Mouse (Mus musculus) frontal cortex, postnatal 25 days (tissue): ENCODE measurements at regions not wholly inside any gene's neighbourhood (a gene's known extent, or its start where the extent isn't known, plus 50 kb on each side); places are given as distances from the start of the nearest gene placed in this dataset.

Experiments used
- DNase-seq, 2 experiments: peaks; one replicate each; pipeline ENCODE4 v3.0.0; 2022; ENCODE audit warnings: low spot score in 2 of 2

DNA sequence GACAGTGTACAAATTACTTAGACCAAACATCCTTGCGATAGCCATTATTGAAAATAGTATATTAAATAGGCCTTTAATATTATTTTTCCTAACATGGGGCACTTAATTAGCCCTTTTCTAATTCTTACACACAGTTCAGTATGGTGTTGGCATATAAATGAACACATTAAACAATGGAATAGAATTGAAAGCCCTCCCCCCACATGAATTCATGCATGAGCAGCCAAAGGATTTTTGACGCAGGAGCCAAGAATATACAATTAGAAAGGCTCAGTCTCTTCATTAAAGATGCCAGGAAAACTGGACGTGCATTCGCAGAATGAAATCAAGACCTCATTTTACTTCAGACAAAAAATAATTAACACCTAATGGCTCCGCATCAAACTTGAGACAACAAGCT is 172.9 kb upstream of the Phactr1 start:
- no peak for DNase-seq

DNA sequence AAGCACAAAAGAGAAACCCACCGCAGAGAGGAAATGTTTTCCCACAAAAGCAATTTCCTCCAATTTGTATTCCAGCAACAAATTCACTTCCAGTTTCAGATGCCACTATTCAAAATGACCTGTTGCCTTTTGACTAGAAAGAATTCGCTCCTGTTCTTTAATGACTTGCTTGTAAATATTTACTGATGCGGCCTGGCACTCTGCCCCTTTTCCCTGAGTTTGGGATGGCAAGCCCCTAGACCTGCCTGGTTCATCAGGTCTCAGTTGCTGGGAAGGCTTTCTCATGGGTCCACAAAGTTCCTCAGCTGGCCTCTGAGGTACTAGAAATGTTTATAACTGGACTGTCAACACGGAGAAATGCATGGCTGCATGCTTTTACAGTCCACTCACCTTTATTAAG is 161.7 kb upstream of the Phactr1 start:
- no peak for DNase-seq

DNA sequence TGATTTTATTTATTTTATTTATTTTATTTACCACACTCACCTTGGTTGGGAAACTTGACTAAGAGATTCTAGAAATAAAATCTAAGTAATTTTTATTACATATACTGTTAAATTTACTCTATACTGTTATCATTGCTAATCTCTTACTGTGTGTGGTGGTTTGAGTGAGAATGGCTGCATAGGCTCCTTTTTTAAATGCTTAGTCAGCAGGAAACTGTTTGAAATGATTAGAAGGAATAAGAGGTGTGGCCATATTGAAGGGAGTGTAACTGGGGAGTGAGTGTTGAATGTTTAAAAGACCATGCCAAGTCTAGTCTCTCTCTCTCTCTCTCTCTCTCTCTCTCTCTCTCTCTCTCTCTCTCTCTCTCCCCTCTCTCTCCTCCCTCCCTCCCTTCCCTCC is 157.9 kb upstream of the Phactr1 start:
- no peak for DNase-seq

DNA sequence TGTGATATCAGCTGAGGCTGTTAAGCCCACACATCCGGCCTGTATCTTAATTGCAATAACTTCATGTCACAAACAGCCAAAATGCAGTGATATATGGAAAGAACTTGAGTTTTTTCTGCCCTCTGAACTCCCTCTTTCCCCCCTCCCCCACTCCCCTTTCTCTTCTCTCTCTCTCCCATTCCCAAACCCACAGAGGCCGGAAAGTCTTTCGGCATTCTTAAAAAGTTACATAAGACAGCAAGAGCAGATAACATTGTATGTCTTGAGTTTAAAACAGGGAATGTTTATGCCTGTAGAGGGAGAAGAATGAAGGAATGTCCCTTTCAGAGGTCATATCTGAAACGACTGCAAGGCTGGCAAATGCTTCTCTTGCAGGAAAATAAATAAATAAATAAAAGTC is 154.3 kb upstream of the Phactr1 start:
- no peak for DNase-seq

DNA sequence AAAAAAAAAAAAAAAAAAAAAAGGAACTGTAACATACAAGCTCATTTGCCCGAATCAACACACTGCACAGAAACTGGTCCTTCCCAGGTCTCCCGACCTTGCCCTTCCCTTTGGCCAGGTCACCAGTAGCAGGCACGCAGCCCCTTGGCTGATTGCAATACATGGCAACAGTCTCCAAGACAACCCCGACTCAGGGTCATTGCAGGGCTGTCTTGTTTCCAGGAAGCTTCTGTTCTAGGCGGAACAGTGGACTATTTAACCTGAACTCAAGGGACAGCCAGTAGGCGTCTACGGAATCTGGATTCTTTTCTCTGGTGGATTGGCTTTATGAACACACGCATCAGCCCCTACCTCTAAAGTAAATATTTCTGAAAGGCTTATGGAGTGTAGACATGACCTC is 153.5 kb upstream of the Phactr1 start:
- no peak for DNase-seq

DNA sequence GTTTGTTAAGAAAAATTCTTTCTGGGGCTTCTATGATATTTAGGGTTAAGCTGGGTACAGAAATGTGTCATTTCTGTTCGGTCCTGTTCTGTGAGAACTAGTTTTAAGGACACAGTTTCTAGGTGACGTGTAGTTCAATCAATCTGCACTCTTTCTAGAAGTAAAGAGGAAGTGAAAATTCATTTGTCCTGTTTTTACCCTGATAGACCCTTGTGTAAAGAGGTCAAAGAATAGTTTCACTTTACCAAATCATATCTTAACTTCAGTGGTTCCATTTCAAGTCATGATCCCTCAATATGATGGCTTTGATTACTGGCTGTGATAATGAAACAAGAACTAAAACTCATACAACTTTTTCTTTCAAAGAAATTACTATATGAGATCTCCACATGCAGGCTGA is 152.3 kb upstream of the Phactr1 start:
- DNase-seq: no peak

DNA sequence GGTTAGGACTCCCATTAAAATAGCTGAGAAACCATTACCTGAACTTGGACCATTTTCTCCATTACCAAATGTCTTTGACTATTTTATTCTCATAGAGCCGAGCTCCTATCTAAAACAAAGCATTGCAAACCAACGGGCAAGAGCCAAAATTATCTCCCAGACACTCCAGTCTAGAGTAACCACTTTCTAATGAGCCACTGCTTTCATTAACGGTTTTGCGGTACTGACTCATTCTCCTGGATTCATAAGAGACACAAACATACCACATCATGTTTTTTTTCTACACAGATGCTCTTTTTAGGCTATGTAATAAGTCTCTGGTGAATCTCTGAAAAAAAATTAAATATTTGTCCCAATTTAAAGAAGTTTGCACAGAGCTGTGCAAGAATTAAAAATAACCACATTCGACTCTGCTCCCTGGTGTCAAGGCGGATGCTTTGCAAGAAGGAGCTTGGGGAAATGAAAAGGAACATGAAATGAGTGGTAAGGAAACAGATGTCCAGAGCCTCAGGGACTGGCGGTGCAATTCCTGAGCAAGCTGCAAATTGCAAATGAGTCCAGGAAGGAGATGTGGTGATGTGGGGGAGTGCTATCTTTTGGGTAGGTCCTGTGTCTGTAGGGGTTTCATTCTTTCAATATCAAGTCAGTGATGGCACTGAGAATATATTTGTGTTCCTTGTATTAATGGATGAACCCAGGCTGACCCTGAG is 143.8 kb upstream of the Phactr1 start:
- DNase-seq: peak in 1 of 2 experiments; percentile 9

DNA sequence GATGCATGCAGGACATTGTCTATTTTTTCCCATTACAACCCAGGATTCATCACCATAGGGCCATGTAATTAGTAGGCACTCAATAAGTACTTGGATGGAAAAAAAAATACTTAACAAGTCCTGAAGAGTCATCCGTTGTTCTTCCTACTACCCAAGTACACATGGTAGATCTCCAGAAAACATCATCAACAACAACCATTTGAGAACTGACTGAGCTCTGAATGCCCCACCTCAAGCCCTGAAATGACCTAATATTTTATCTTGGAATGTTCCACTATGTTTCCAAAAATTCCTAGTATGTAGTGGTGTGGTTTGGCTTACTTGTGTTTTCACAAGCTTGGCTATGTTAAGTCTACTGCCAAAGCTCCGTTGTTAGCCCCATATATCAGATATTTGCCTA is 142.4 kb upstream of the Phactr1 start:
- DNase-seq: no peak

DNA sequence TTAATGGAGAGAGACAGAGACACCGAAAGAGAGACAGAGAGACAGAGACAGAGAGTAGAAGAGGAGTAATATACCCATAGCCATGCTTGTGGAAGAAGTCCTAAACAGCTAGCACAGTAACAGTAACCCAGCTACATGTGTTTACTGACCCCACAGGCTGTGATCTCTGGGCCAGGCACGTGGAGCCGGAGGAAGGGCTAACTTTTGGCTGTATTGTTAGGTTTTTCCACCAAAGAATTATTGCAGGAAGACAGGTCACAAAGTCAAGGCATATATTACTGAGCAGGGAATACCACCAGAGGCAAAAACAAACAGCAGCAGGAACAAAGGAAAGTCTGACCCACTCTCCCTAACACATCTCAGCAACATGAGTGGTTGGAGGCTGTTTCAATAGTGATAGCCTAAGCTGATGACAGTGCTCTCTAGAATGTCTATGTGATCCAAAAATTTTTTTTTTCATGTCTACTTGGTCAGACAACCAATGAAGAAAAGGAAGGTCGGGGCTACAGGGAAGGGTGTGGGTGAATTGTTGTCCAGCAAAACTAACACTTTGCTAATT is 135.8 kb upstream of the Phactr1 start:
- no peak for DNase-seq

DNA sequence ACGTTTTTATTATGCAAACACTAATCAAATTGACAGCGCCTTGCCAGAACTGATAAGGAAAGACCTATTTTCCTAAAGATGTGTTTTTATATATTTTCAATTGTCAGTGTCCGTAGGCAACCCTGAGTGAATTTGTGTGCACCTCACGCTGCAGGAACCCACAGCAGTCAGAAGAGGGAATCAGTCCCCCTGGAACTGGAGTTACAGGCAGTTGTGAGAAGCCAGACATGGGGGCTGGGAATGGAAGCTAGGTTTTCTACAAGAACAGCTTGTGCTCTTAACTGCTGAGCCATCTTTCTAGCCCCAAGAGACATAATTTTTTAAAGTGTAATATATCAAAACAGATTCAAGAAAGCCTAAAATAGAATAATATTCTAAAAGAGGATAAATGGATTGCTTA is 134.0 kb upstream of the Phactr1 start:
- DNase-seq: no peak

DNA sequence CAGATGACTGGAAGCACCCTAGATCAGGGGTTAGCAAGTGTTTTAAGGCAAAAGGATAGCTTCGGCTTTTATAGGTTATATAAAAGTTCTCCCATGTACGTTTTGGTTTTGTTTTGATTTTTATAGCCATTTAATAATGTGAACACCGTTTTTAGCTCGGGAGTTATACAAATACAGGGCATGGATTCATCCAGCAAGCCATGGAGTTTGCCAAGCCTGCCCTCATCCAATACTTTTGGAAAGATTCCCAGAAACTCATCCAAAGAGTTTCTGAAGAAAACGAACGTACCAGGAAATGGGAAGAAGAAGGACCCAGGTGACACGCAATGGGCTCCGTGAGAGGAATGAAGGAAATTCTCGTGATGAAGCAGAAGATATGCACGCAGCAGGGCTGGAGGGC is 133.6 kb upstream of the Phactr1 start:
- DNase-seq: no peak

DNA sequence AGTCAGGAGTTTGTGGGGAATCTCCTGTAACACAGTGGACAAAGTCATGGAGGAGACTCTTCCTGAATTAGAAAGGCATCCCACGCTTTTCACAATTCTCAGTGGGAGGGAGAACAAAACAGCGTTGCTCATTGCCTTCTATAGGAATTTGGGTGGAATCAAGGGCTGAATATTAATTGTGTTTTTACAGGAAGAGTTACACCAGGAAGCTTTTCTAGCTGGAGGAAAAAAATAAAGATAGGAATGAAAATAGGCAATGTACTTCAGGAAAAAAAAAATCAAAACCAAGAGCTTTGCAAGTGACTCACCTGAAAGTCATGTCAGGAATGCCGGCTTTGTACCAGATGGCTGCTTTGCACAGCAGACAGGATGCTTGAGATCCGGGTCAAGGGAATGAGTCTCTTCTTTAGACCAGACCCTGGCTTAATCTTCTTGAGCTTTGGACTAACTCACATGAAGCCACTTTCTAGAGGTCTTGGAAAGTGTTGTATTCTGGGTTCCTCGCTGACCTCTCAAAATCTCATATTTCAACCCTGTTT is 131.3 kb upstream of the Phactr1 start:
- DNase-seq: no peak

DNA sequence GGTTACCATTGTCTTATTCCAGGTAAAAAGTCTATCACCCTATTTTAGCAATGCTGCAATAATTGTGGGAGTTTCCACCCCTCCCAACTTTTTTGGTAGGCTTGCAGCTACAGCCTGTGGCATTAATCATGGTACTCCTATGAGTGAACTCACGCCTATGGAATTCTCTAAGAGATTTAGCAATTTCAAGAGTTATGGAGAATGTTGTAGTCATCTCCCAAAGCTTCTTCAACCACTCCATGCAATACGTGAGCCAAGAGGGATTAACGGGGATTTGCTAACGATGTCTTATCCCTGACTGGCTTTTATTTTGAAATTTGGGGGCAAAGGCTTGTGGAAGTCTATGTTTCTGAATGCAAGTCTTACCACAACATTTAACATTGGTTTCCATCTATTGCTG is 125.5 kb upstream of the Phactr1 start:
- no peak for DNase-seq

DNA sequence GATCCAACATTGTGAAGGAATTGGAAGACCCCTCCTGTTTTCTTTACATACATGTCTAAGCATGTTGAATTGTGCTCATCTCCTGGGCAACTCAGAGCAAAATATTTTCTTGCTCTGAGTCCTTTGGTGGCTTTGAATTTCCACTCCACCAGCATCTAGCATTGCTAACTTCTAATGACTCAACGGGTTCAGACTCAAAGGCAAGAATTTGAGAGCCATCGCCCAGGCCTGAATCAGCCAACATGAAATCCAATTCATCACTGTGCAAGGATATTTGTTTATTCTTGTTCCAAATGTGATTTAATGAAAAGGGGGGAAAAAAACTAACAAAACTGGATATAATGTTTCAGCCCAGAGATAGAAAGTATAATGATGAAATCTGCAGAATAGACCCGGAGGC is 121.9 kb upstream of the Phactr1 start:
- no peak for DNase-seq

DNA sequence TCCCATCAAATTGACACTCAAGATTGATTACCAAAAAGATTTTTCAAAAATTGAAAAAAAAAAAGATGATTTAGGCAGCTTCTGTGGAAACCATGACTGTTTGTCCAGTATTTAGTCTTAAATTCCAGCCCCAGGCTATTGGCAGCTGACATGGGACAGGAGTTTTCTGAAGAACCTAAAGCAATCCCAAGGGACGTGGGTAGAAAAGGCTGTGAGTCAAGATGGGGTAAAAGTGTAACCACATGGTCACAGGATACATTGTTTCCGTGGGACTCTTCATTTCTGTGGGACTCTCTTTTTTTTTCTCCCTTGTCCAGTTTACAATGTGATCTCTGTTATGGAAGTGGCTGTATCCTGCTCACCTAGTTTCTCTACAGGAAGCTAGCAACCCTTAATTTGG is 119.0 kb upstream of the Phactr1 start:
- no peak for DNase-seq

DNA sequence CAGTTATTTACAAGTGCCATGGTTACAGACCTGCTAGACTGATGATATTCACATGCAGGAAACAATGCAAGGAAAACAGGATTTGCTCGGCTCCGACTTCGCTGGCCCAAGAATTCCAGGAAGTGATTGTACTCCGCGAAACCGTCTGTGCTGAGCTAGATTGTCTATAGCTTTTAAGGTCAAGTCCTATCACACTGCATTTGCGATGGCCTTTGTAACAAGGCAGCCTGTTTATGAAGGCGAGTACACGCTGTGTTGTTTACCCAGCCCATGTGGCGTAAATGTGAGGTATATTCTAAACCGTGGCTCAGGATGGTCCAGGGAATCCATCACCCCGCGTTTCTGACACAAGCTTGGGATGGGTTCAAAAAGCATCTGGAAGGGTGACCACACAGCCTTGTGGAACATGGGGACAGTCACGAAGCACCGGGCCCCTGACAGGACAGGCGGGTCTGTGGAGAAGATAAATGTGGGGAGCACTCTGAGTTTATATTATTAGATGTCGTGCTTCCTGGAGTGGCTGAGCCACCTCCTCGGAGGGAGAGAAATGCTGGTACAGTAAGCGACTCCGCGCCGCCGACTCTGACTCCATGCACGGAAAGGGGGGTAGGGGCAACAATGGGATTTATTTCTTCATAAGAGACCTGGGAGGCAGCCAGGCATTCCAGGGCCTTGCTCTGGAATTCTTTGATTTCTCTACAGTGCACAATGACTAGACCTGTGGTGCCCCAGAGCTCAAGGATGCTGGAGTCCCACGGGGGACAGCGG is 114.9 kb upstream of the Phactr1 start:
- DNase-seq: no peak

DNA sequence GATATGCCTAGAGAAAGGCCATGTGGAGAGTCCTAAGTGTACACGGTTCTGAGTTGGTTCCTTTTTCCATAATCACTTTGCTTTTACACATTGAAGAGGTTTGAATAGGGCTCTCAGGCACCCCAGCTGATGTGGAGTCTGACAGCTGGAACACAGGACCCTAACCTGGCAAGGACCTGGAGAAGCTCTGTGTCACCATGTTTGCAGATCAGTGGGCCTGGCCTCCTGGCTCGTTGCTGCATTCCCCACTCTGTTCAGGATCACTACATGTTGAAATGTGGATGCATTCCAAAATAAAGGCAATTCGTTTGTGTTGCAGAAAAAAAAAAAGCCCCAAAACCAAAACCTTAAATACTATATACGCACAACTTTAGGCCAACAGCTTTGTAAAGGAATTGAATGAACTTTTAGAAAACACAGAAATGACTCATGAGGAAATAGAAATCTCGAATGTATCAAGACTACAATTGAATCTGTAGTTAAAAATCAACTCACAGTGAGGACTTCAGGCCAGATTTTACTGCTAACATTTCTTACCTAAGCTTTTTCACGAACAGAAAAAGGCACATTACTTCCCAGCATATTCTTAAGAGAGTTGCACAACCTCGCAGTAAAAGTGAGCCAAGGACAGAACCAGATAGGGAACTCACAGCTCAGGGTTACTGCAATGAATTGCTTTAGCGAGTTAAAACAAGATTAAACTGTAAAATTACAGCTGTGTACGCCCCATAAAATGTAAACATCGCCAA is 109.6 kb upstream of the Phactr1 start:
- DNase-seq: no peak

DNA sequence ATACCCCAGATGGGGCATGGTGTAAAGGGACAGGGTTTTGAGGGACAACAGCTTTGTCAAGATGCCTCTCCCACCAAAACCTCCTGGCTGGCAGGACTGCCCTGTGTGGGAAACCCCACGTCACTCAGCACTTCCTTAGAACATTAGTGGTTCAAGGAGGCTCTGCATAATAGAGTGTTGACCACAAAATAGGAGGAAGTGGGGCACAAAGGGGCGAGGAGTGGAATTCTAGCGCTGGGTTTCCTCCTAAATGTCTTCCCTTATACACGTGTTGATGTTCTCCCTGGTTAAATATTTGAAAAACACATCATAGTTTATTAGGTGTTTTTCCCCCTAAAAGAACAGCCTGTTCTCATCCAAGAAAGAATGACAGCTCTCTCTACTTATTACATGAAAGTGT is 106.2 kb upstream of the Phactr1 start:
- DNase-seq: no peak

DNA sequence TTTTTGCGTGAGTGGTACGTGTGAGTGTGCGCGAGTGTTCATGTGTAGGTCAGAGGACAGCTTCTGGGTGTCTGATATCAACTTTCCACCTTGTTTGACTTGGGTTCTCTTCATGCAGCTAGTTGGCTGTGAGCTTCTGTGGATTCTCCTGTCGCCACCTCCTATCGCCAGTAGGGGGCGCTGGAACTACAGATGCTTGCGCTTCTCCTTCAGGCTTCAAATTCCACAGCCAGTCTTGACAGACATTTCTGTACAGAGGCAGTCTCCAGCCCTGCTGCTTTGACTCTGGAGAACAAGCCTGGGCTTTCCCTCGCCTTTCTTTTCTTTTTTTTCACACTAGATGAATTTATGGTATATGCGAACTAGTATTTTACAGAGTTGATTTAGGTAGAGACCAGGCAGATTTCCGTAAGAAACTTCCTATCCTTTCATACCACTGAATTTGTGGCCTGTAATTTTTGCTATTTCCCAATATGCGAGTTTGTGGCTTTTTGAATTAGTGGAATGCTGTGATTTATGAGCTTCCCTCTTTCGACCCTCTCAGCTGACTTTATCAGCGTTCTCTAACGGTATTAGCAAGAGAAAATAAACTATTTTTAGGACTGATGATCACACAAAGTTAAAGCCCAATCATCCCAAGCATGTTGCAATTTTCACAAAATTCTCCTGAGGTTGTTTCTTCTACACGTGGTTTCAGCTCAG is 104.5 kb upstream of the Phactr1 start:
- peak; percentile 78 to 83 for DNase-seq

DNA sequence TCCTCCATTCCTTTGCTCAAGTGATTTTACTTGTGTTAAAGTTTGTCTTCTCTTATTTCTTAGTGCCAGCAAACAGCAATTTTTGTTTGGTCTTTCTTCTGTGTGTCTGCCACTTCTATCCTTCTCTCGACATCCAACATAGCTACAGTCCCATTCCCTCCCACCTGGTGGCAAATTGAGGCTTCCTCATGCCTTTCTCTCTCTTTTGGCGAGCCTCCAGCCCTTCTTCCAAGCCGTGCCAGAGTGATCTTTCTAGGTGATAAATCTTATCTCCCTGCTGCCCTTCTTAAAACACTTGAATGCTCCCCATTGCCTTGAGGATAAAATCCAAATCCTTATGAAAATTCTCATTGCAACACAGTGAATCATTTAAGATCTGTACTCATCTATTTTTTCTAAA is 101.0 kb upstream of the Phactr1 start:
- DNase-seq: no peak

DNA sequence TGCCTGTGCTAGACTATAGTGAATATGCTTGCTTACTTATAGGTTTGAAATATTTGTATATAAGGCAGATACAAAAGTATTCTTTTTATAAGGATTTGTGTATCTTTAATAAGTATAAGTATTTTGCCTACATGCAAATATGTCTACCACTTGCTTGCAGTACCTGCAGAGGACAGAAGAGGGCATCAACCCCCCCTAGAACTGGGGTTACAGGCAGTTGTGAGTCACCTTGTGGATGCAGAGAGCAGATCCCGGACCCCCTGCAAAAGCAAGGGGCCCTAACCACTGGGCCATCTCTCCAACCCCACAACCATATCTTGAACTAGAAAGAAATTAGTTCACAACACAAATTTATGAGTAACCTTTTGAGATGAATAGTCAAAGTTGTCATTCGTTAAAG is 91.3 kb upstream of the Phactr1 start:
- no peak for DNase-seq

DNA sequence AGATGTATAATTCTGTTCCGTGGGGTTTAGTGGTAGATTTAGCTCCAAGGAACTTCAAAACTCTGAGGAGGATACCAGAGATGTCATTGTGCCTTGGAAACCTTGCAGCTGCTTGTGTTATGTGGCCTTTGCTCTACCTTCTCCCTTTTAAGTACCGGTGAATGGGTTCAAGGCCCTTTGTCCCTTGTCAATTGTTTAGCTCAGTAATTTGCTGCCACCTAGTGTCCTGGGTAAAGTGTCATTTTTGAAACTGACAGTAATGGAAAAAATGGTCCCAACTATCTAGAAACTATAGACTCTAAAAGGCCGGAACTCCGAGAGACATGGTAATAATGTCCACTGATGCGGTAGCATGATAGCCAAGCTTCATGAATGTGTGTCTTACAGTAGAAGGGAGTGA is 90.8 kb upstream of the Phactr1 start:
- DNase-seq: no peak
